In genomic region chr1:89075120-89075519, GRCm38 (mm10) we compare ENCODE assay signal across 12 mouse cellular contexts.
"Had no signal": no experiment of that assay in that cellular context is flagged by ENCODE, and none has a peak within 500 bp of the region (broad histone marks: within the 10 kb centered on the region; RNA-seq: fewer than 3 reads in every experiment).

No protein-coding gene starts in this region.

- H3K36me3 ChIP-seq: limb, embryonic 12.5 days; midbrain, embryonic 12.5 days; neural tube, embryonic 15.5 days had no signal

- H3K27me3 ChIP-seq: limb, embryonic 12.5 days; midbrain, embryonic 12.5 days; neural tube, embryonic 15.5 days had no signal

- ATAC-seq: hindbrain, embryonic 16.5 days; inflammation-experienced regulatory T-cells, adult 6 months; midbrain, embryonic 16.5 days had no signal

- DNase-seq: kidney, adult 8-10 months; lung, embryonic 14.5 days; lung, postnatal 14 days; thymus, postnatal 36 days had no signal

- H3K9me3 ChIP-seq: limb, embryonic 12.5 days; midbrain, embryonic 12.5 days; neural tube, embryonic 15.5 days had no signal

- H3K4me3 ChIP-seq: left cerebral cortex, adult 2 months; limb, embryonic 12.5 days; midbrain, embryonic 12.5 days; neural tube, embryonic 15.5 days had no signal

- H3K4me2 ChIP-seq: limb, embryonic 12.5 days; lung, embryonic 14.5 days; midbrain, embryonic 12.5 days; neural tube, embryonic 15.5 days had no signal

- H3K9ac ChIP-seq: limb, embryonic 12.5 days; liver, embryonic 14.5 days; lung, embryonic 14.5 days; midbrain, embryonic 12.5 days; neural tube, embryonic 15.5 days had no signal

- H3K27ac ChIP-seq: left cerebral cortex, adult 2 months; limb, embryonic 12.5 days; liver, embryonic 14.5 days; midbrain, embryonic 12.5 days; neural tube, embryonic 15.5 days had no signal
